Mouse (Mus musculus): ENCODE measurements around the gene Mphosph9. TPM values are rescaled to one million over a fixed set of nuclear protein-coding genes. Genes with fewer than 3 reads are reported as not detected.

Gene Mphosph9
- polyA plus RNA-seq (2012; rRNA removed) = 2.5 and 3.1 TPM in 2 replicates

DNA sequence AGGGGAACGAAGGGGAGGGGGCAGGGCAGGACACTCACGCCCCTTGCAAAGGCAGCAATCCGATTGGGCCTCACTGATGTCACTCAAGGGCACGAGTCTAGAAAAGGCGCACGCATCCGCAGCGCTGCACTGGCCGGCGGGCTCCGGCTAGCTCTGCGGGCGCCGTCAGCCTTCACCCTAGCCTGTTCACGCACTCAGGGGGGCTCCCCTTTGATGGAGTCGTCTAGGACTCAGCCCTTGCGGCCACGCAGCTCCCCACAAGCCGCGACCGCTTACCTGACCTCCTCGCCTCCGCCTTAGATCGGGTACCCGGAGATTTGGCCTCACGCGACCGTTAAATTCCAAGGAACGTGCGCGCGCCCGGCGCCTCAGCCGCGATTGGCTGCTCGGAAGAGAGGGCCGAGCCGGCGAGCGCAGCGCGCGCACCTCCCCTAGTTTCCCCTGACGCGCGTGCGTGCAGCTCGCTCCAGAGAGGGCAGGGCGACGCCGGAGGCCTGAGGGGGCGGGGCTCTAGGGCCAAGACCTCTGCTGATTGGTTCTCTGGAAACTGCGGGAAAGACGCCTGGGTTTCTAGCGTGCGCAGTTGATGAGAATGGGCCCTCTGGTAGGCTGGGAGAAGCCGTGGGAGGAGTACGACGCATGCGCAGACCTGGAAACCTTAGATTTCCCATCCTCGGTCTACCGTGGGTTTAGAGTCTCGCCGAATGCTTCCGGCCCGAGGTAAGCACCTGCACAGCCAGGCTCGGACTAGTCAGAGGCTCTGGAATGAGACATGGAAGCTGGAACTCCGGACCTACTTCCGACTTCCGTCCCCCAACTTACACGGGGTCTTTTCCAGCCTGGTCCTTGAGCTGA, at the start of gene Mphosph9, which contains the start of gene 2810006K23Rik:
TSS of gene Mphosph9 (minus strand) at position 463 of the 855 bp plus-strand sequence.
TSS of gene 2810006K23Rik (plus strand) at position 580 of the 855 bp plus-strand sequence.
- DNase-seq = peak; percentile 100
- Histone ChIP-seq H3K4me3 (ENCODE audit: insufficient read depth, low read depth, low read length) (peak within 1 kb of the TSS; percentile 74), H3K27me3 (replicated peaks; ENCODE audit: control insufficient read depth, insufficient read depth, low read length) (no peaks in the 10 kb centered on the region), H3K4me1 (ENCODE audit: control insufficient read depth, insufficient read depth, low read length) (peaks cover 9% of the 10 kb centered on the region; the same call in 1 of the 2 replicates), H3K27ac (ENCODE audit: insufficient read depth, low read depth, low read length) (peak within 1 kb of the TSS; percentile 83), H3K36me3 (ENCODE audit: control insufficient read depth, insufficient read depth, low read length) (no peaks in the 10 kb centered on the region)
- WGBS = under 1% methylated on average over 72 of the region's 72 CpGs
- TF ChIP-seq POLR2A (IDR thresholded peaks at IDR 0.05; ENCODE audit: low read depth, low read length) (peak; percentile 96), CTCF (conservative IDR thresholded peaks at IDR 0.05; ENCODE audit: insufficient read depth, insufficient read length, low read depth, low read length) (no peak)

DNA sequence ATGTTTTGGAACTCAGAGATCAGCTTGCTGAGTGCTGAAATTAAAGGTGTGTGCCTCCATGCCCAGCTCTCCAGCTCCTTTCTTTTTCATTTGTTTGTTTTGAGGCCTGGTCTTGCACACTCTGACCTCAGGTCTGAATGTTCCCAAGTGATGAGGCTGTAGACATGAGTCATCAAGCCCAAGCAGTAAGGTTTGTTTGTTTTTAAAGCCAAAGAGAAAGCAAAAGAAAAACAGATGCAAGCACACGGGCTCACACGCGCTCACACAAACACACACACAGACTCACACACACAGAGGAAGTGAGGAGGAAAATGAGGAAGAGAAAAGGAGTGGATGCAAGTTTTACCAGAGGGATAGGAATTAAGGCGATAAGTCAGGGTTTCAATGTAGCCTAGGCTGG, 49.4 kb upstream of the Mphosph9 start:
- no peaks in the 10 kb centered on the region for H3K4me1 ChIP-seq (ENCODE audit: control insufficient read depth, insufficient read depth, low read length)
- 87% methylated on average over 4 of the region's 4 CpGs for WGBS
- no peak overlapping the region for H3K27ac ChIP-seq (ENCODE audit: insufficient read depth, low read depth, low read length)
- no peak for DNase-seq
- no peak overlapping the region for H3K4me3 ChIP-seq (ENCODE audit: insufficient read depth, low read depth, low read length)
- peaks cover 19% of the 10 kb centered on the region for H3K36me3 ChIP-seq (ENCODE audit: control insufficient read depth, insufficient read depth, low read length)
- TF ChIP-seq CTCF (conservative IDR thresholded peaks at IDR 0.05; ENCODE audit: insufficient read depth, insufficient read length, low read depth, low read length) (no peak), POLR2A (IDR thresholded peaks at IDR 0.05; ENCODE audit: low read depth, low read length) (no peak)
- no peaks in the 10 kb centered on the region for H3K27me3 ChIP-seq (replicated peaks; ENCODE audit: control insufficient read depth, insufficient read depth, low read length)

DNA sequence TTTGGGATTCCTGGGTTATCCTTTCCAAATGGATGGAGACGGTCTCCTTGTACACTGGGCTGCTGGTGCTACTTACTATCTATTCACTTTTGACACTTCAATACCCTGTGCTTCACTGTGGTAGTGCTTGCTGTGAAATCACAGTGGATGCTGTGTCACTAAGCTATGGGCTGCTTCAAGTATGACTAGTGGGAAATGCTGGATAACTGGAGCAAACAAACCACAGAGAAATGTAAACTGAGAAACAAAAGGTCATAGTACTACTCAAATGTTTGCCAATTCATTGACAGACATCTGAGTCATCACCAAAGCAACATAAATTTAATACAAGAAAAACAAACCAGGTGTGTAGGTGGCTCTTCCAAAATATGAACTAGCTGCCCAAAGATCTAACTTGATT, 48.6 kb upstream of the Mphosph9 start:
- Histone ChIP-seq H3K4me3 (ENCODE audit: insufficient read depth, low read depth, low read length) (no peak overlapping the region), H3K27ac (ENCODE audit: insufficient read depth, low read depth, low read length) (no peak overlapping the region), H3K27me3 (replicated peaks; ENCODE audit: control insufficient read depth, insufficient read depth, low read length) (no peaks in the 10 kb centered on the region), H3K4me1 (ENCODE audit: control insufficient read depth, insufficient read depth, low read length) (no peaks in the 10 kb centered on the region), H3K36me3 (ENCODE audit: control insufficient read depth, insufficient read depth, low read length) (peaks cover 18% of the 10 kb centered on the region)
- no peak for DNase-seq
- TF ChIP-seq CTCF (conservative IDR thresholded peaks at IDR 0.05; ENCODE audit: insufficient read depth, insufficient read length, low read depth, low read length) (no peak), POLR2A (IDR thresholded peaks at IDR 0.05; ENCODE audit: low read depth, low read length) (no peak)
- WGBS = 96% methylated on average over 1 of the region's 1 CpGs

DNA sequence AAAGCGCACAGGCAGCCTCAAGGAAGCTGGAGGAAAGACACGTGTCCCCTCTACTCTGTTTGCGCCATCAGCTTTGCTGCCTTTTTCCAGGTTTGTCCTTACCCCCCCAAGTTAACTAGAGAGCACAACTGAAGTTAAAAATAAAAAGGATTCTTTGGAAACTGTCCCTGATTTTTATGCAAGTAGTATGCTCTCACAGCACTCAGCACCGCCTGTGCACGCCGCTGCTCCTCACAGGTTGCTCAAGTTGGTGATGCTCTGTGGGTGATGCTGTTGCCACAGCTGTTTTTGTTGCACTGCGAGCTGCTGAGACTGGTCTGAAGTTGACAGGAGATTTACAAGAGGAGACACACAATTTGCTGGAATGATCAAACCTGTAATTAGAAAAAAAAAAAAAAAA, 46.5 kb upstream of the Mphosph9 start:
- no peaks in the 10 kb centered on the region for H3K4me1 ChIP-seq (ENCODE audit: control insufficient read depth, insufficient read depth, low read length)
- TF ChIP-seq CTCF (conservative IDR thresholded peaks at IDR 0.05; ENCODE audit: insufficient read depth, insufficient read length, low read depth, low read length) (no peak), POLR2A (IDR thresholded peaks at IDR 0.05; ENCODE audit: low read depth, low read length) (no peak)
- H3K4me3 ChIP-seq (ENCODE audit: insufficient read depth, low read depth, low read length) = no peak overlapping the region
- H3K36me3 ChIP-seq (ENCODE audit: control insufficient read depth, insufficient read depth, low read length) = peaks cover 15% of the 10 kb centered on the region
- H3K27me3 ChIP-seq (replicated peaks; ENCODE audit: control insufficient read depth, insufficient read depth, low read length) = no peaks in the 10 kb centered on the region
- H3K27ac ChIP-seq (ENCODE audit: insufficient read depth, low read depth, low read length) = no peak overlapping the region
- WGBS = 91% methylated on average over 7 of the region's 7 CpGs
- DNase-seq = no peak

DNA sequence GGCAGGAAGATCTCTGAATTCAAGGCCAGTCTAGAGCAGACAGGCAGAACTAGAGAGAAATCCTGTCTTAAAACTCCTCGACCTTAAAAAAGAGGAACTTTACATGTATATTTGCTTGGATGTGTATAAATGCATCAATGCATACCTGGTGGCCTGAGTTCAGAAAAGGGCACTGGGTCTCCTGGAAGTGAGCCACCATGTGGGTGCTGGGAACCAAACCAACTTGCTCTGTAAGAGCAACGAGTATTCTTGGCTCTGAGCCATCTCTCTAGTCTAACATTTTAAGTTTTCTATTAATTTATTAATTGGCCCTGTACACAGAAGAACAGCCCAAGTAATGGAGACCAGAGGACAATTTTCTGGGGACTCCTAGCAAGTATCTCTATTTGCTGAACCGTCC, 38.9 kb upstream of the Mphosph9 start:
- TF ChIP-seq CTCF (conservative IDR thresholded peaks at IDR 0.05; ENCODE audit: insufficient read depth, insufficient read length, low read depth, low read length) (no peak), POLR2A (IDR thresholded peaks at IDR 0.05; ENCODE audit: low read depth, low read length) (no peak)
- peak; percentile 90 for DNase-seq
- H3K27ac ChIP-seq (ENCODE audit: insufficient read depth, low read depth, low read length) = peak overlapping the region; percentile 63

DNA sequence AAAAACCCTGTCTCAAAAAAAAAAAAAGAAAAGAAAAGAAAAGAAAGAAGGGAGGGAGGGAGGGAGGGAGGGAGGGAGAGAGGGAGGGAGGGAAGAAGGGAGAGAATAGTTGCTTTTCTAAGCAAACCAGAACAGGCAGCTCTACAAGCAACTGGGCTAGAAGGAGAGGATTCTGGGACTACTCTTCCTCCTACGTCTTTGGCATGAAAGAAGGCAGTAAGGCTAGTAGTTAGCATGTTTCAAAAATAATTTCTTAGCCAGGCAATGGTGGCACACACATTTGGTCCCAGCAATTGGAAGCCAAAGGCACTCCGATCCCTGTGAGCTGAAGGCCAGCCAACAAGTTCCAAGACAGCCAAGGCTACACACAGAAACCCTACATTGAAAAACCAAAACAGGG, 38.0 kb upstream of the Mphosph9 start:
- Histone ChIP-seq H3K36me3 (ENCODE audit: control insufficient read depth, insufficient read depth, low read length) (no peaks in the 10 kb centered on the region), H3K27me3 (replicated peaks; ENCODE audit: control insufficient read depth, insufficient read depth, low read length) (no peaks in the 10 kb centered on the region), H3K4me3 (ENCODE audit: insufficient read depth, low read depth, low read length) (no peak overlapping the region), H3K4me1 (ENCODE audit: control insufficient read depth, insufficient read depth, low read length) (peaks cover 12% of the 10 kb centered on the region; the same call in 1 of the 2 replicates), H3K27ac (ENCODE audit: insufficient read depth, low read depth, low read length) (no peak overlapping the region)
- 87% methylated on average over 2 of the region's 2 CpGs for WGBS
- no peak for DNase-seq
- no peak for TF ChIP-seq CTCF (conservative IDR thresholded peaks at IDR 0.05; ENCODE audit: insufficient read depth, insufficient read length, low read depth, low read length)
- no peak for TF ChIP-seq POLR2A (IDR thresholded peaks at IDR 0.05; ENCODE audit: low read depth, low read length)

More for the DNA sequence above, 38.9 kb upstream of the Mphosph9 start:
- Histone ChIP-seq H3K27me3 (replicated peaks; ENCODE audit: control insufficient read depth, insufficient read depth, low read length) (no peaks in the 10 kb centered on the region), H3K4me3 (ENCODE audit: insufficient read depth, low read depth, low read length) (no peak overlapping the region), H3K36me3 (ENCODE audit: control insufficient read depth, insufficient read depth, low read length) (peaks cover under 1% of the 10 kb centered on the region; the same call in 1 of the 2 replicates), H3K4me1 (ENCODE audit: control insufficient read depth, insufficient read depth, low read length) (peaks cover 12% of the 10 kb centered on the region; the same call in 1 of the 2 replicates)
- WGBS = 25% methylated on average over 3 of the region's 3 CpGs

All from kidney, adult 2 months (tissue).